Mouse (Mus musculus): ENCODE measurements around the gene Atoh8. TPM values are rescaled to one million over a fixed set of nuclear protein-coding genes. Genes with fewer than 3 reads are reported as not detected.

Atoh8 gene
- polyA plus RNA-seq, 1 experiment, result 3.7 TPM

GRCm38 (mm10) chr6:72189061-72189863 lies 46.1 kb downstream of the Atoh8 start:
- peak; percentile 53 for DNase-seq (ENCODE audit: low read depth)
- TF ChIP-seq CTCF (IDR thresholded peaks at IDR 0.05; ENCODE audit: borderline replicate concordance, extremely low read depth, insufficient read depth, insufficient read length) (no peak), POLR2A (IDR thresholded peaks at IDR 0.05; ENCODE audit: borderline replicate concordance, extremely low read depth, insufficient read depth, insufficient read length, poor library complexity, severe bottlenecking) (no peak)

GRCm38 (mm10) chr6:72186809-72187208 lies 48.6 kb downstream of the Atoh8 start:
- no peak for DNase-seq (ENCODE audit: low read depth)
- no peak for TF ChIP-seq POLR2A (IDR thresholded peaks at IDR 0.05; ENCODE audit: borderline replicate concordance, extremely low read depth, insufficient read depth, insufficient read length, poor library complexity, severe bottlenecking)
- no peak for TF ChIP-seq CTCF (IDR thresholded peaks at IDR 0.05; ENCODE audit: borderline replicate concordance, extremely low read depth, insufficient read depth, insufficient read length)

GRCm38 (mm10) chr6:72185893-72186490 lies 49.4 kb downstream of the Atoh8 start:
- TF ChIP-seq CTCF (IDR thresholded peaks at IDR 0.05; ENCODE audit: borderline replicate concordance, extremely low read depth, insufficient read depth, insufficient read length), result peak; percentile 98
- no peak for TF ChIP-seq POLR2A (IDR thresholded peaks at IDR 0.05; ENCODE audit: borderline replicate concordance, extremely low read depth, insufficient read depth, insufficient read length, poor library complexity, severe bottlenecking)
- DNase-seq (ENCODE audit: low read depth), result peak; percentile 85

DNA sequence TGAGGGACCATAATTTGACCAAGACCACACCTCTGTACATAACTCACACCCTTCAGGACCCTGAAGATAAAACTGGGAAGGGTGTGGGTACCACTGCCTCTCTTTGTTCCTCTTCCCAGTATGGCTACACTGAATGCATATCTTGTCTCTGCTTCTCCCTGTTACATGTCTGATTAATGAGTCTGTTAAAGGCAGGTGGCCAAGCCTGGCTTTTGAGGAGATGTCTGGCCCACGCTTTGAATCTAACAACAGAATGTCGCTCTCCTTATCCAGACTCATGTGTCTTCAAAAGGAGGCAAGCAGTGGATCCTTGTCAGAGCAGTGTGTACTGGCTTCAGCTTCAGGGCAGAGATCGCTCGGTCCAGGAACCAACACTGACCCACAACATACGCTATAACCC lies 50.8 kb downstream of the Atoh8 start:
- no peak for DNase-seq (ENCODE audit: low read depth)
- TF ChIP-seq CTCF (IDR thresholded peaks at IDR 0.05; ENCODE audit: borderline replicate concordance, extremely low read depth, insufficient read depth, insufficient read length) (no peak), POLR2A (IDR thresholded peaks at IDR 0.05; ENCODE audit: borderline replicate concordance, extremely low read depth, insufficient read depth, insufficient read length, poor library complexity, severe bottlenecking) (no peak)

- no peak for DNase-seq (ENCODE audit: low read depth)
- TF ChIP-seq CTCF (IDR thresholded peaks at IDR 0.05; ENCODE audit: borderline replicate concordance, extremely low read depth, insufficient read depth, insufficient read length) (no peak), POLR2A (IDR thresholded peaks at IDR 0.05; ENCODE audit: borderline replicate concordance, extremely low read depth, insufficient read depth, insufficient read length, poor library complexity, severe bottlenecking) (no peak)
Observed at GRCm38 (mm10) chr6:72179562-72180502, 55.5 kb downstream of the Atoh8 start.

GRCm38 (mm10) chr6:72179006-72179405 lies 56.4 kb downstream of the Atoh8 start:
- TF ChIP-seq CTCF (IDR thresholded peaks at IDR 0.05; ENCODE audit: borderline replicate concordance, extremely low read depth, insufficient read depth, insufficient read length) (no peak), POLR2A (IDR thresholded peaks at IDR 0.05; ENCODE audit: borderline replicate concordance, extremely low read depth, insufficient read depth, insufficient read length, poor library complexity, severe bottlenecking) (no peak)
- no peak for DNase-seq (ENCODE audit: low read depth)

DNA sequence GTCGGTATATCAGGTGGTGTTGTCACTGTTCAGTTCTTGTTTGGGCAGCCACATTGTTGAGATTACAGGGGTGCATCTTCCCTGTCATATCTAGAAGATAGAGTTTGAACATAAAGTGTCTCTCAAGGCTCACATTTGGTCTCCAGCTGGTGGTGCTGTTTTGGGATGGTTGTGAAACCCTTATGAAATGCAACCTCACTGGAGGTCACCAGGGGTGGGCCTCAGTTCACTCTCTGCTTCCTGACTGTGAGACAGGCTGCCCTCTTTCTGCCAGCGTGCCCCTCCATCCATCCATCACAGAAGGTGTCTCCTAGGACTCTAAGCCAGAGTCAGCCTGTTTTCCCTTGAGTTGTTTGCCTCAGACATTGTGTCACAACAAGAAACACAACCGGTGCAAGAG lies 58.0 kb downstream of the Atoh8 start:
- TF ChIP-seq POLR2A (IDR thresholded peaks at IDR 0.05; ENCODE audit: borderline replicate concordance, extremely low read depth, insufficient read depth, insufficient read length, poor library complexity, severe bottlenecking) (no peak), CTCF (IDR thresholded peaks at IDR 0.05; ENCODE audit: borderline replicate concordance, extremely low read depth, insufficient read depth, insufficient read length) (no peak)
- DNase-seq (ENCODE audit: low read depth), result no peak

DNA sequence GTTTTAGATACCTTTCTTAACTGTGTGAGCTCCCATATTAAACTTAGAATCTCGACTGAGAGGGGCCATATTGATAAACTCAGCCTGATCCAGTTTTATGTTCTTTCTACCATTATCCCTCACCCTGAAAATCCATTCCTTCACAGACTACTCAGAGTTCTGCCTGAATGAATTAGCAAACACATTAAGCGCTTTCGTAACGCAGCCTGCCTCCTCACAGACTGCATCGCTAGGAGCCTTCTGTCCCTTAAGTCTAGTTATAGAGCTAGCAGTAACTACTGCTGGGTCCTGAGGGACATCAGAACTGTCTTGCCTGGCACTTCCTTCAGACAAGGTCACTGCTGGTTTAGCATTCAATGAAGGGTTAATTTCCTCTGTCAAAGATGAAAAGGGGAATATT lies 59.4 kb downstream of the Atoh8 start:
- TF ChIP-seq POLR2A (IDR thresholded peaks at IDR 0.05; ENCODE audit: borderline replicate concordance, extremely low read depth, insufficient read depth, insufficient read length, poor library complexity, severe bottlenecking) (no peak), CTCF (IDR thresholded peaks at IDR 0.05; ENCODE audit: borderline replicate concordance, extremely low read depth, insufficient read depth, insufficient read length) (no peak)

GRCm38 (mm10) chr6:72175419-72175818 lies 60.0 kb downstream of the Atoh8 start:
- TF ChIP-seq POLR2A (IDR thresholded peaks at IDR 0.05; ENCODE audit: borderline replicate concordance, extremely low read depth, insufficient read depth, insufficient read length, poor library complexity, severe bottlenecking), result no peak
- TF ChIP-seq CTCF (IDR thresholded peaks at IDR 0.05; ENCODE audit: borderline replicate concordance, extremely low read depth, insufficient read depth, insufficient read length), result no peak
- peak; percentile 23 for DNase-seq (ENCODE audit: low read depth)

More for the DNA sequence above, 59.4 kb downstream of the Atoh8 start:
- no peak for DNase-seq (ENCODE audit: low read depth)

DNA sequence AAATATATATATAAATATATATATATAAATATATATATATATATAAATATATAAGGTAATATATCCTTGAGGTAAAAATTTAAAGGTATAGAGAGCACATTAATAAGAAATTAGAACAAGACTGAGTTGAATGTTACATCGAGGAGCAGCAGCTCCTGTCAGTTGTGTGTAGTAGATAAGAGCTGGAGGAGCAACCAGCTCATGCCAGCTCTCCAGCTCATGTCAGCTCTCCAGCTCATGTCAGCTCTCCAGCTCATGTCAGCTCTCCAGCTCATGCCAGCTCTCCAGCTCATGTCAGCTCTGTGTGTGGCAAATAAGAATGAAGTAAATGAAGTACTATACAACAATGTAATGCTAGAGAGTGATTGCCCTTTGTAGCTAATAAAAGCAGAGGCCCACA lies 62.0 kb downstream of the Atoh8 start:
- no peak for DNase-seq (ENCODE audit: low read depth)
- no peak for TF ChIP-seq POLR2A (IDR thresholded peaks at IDR 0.05; ENCODE audit: borderline replicate concordance, extremely low read depth, insufficient read depth, insufficient read length, poor library complexity, severe bottlenecking)
- no peak for TF ChIP-seq CTCF (IDR thresholded peaks at IDR 0.05; ENCODE audit: borderline replicate concordance, extremely low read depth, insufficient read depth, insufficient read length)

GRCm38 (mm10) chr6:72171391-72171790 lies 64.0 kb downstream of the Atoh8 start:
- DNase-seq (ENCODE audit: low read depth), result no peak
- TF ChIP-seq POLR2A (IDR thresholded peaks at IDR 0.05; ENCODE audit: borderline replicate concordance, extremely low read depth, insufficient read depth, insufficient read length, poor library complexity, severe bottlenecking), result no peak
- no peak for TF ChIP-seq CTCF (IDR thresholded peaks at IDR 0.05; ENCODE audit: borderline replicate concordance, extremely low read depth, insufficient read depth, insufficient read length)
